Mouse (Mus musculus) kidney, embryonic 15.5 days (tissue): ENCODE data around the gene Adamts18. TPM values are rescaled to one million over a fixed set of nuclear protein-coding genes. Genes with fewer than 3 reads are reported as not detected.

Experiments
- ATAC-seq: fragments of 200-750 bp; cut with Nextera tagmentation; replicated peaks from 2 replicates; pipeline ENCODE4 v1.8.0; 2017; ENCODE audit warnings: moderate TSS enrichment; ENCODE audit not compliant: low FRiP score
- H3K27ac ChIP-seq: fragments of 300-500 bp; sonication (generic); 2 replicates; pipeline ENCODE4 v1.5.1; 2015; ENCODE audit warnings: mild to moderate bottlenecking, inconsistent platforms
- H3K27me3 ChIP-seq: fragments of 300-500 bp; sonication (generic); 2 replicates; pipeline ENCODE4 v1.6.1; 2015; ENCODE audit warnings: inconsistent platforms
- H3K36me3 ChIP-seq: fragments of 300-500 bp; sonication (generic); 2 replicates; pipeline ENCODE4 v1.6.1; 2015; ENCODE audit warnings: inconsistent platforms
- H3K4me1 ChIP-seq: fragments of 300-500 bp; sonication (generic); 2 replicates; pipeline ENCODE4 v1.6.1; 2015; ENCODE audit warnings: inconsistent platforms
- H3K4me2 ChIP-seq: fragments of 300-500 bp; sonication (generic); 2 replicates; pipeline ENCODE4 v1.6.1; 2015; ENCODE audit warnings: moderate library complexity, mild to moderate bottlenecking, inconsistent platforms
- H3K4me3 ChIP-seq: fragments of 300-500 bp; sonication (generic); replicated peaks from 2 replicates; pipeline ENCODE4 v1.5.1; 2015; ENCODE audit warnings: mild to moderate bottlenecking, inconsistent platforms
- H3K9ac ChIP-seq: fragments of 300-500 bp; sonication (generic); 2 replicates; pipeline ENCODE4 v1.6.1; 2015; ENCODE audit warnings: mild to moderate bottlenecking, inconsistent platforms
- H3K9me3 ChIP-seq: fragments of 300-500 bp; sonication (generic); replicated peaks from 2 replicates; pipeline ENCODE4 v1.6.1; 2016; ENCODE audit warnings: inconsistent platforms
- WGBS: fragments of 180-500 bp; shearing (Covaris S2); methylation state at CpG from one replicate; pipeline ENCODE4 v1.1.7; 2015; ENCODE audit warnings: mixed read lengths; 5-methylcytosine and 5-hydroxymethylcytosine counted together
- polyA plus RNA-seq: library from polyadenylated mRNA; unstranded; fragments of >200 nt; fragmentation: Nextera tagmentation; extraction: Ambion mirVana; gene quantifications from 2 replicates; pipeline ENCODE4 v1.2.1, GENCODE M21; 2015

Gene Adamts18
- polyA plus RNA-seq, 1 experiment from 2014 or later = 3.9 TPM

DNA sequence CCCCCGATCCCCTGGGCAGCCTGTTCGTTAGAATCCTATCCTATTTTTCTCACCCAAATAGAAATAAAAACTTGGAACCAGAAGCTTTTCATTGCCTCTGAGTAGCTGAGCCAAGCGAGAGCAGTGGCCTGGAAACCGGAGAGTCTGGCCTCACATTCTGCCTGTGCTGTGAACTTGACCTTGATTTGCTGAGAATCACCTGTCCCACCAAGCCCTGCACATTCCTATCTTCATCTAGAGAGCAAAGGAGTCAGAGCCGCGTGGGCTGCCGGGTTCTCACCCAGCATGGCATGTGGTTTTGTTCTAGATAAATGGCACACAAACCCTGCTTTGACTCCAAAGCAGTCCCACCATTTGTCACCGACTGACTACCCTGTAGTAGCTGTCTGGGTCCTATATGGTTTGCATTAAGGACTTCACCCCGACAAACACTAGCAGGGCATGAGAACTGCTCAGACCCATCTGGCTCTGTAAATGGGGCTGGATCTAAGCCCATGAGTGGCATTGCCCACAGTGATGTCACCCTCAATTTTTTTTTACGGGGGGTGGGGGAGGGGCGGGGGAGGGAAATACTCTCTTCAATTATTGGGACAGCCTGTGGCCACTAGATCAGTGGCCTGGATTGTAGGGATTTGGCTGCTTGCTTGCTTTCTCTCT, 175.8 kb downstream of the Adamts18 start:
- Histone ChIP-seq H3K4me1 (no peaks in the 10 kb centered on the region), H3K9ac (no peak overlapping the region), H3K4me3 (no peak overlapping the region), H3K27me3 (no peaks in the 10 kb centered on the region), H3K36me3 (no peaks in the 10 kb centered on the region), H3K9me3 (no peaks in the 10 kb centered on the region), H3K27ac (no peak overlapping the region), H3K4me2 (no peak overlapping the region)
- 74% methylated on average over 11 of the region's 11 CpGs for WGBS
- no peak for ATAC-seq

GRCm38 (mm10) chr8:113669924-113670323, 178.6 kb downstream of the Adamts18 start:
- Histone ChIP-seq H3K9me3 (no peaks in the 10 kb centered on the region), H3K9ac (no peak overlapping the region), H3K36me3 (no peaks in the 10 kb centered on the region), H3K4me3 (no peak overlapping the region), H3K27ac (no peak overlapping the region), H3K27me3 (no peaks in the 10 kb centered on the region), H3K4me1 (peaks cover 11% of the 10 kb centered on the region), H3K4me2 (no peak overlapping the region)
- WGBS = 81% methylated on average over 10 of the region's 10 CpGs
- no peak for ATAC-seq

DNA sequence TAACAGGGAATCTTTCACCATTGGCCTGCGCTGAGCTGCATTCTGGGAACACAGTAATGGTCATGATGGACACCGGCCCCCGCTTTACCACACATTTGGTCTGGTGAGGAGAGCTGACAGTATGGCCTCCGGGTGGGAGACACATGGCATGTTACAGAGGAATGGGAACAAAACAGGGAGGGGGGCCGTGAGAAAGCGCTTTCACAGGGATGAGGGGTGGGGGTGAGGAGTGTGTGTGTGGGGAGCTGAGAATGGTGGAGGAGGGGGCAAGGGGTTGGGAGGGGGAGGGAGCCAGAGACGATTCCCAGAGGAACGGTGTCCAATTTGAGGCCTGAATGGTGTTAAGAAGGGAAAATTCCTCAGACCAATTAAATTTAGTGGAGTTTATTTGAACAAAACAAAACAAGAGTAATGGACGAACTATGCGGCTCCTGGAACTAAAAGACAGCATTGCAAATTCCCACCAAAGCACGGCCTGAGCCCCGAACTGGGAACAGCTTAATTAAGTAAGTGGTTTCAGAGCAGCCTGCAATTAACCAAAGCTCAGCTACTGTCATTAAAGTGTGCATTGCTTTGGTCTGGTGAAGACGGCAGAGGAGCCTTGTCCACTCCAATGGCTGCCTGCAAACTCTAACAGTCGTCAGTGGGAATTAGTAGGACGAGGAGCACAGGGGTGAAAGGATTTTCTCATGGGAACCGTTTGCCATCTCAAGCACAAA, 181.7 kb downstream of the Adamts18 start:
- no peaks in the 10 kb centered on the region for H3K9me3 ChIP-seq
- H3K4me1 ChIP-seq = peaks cover 11% of the 10 kb centered on the region
- H3K4me2 ChIP-seq = no peak overlapping the region
- no peak overlapping the region for H3K4me3 ChIP-seq
- no peak overlapping the region for H3K27ac ChIP-seq
- H3K27me3 ChIP-seq = no peaks in the 10 kb centered on the region
- ATAC-seq = no peak
- 36% methylated on average over 16 of the region's 16 CpGs for WGBS
- no peaks in the 10 kb centered on the region for H3K36me3 ChIP-seq
- no peak overlapping the region for H3K9ac ChIP-seq

GRCm38 (mm10) chr8:113665951-113666350, 182.6 kb downstream of the Adamts18 start:
- Histone ChIP-seq H3K9ac (no peak overlapping the region), H3K4me1 (peaks cover 11% of the 10 kb centered on the region), H3K9me3 (no peaks in the 10 kb centered on the region), H3K36me3 (no peaks in the 10 kb centered on the region), H3K27me3 (no peaks in the 10 kb centered on the region), H3K27ac (no peak overlapping the region), H3K4me3 (no peak overlapping the region), H3K4me2 (no peak overlapping the region)
- ATAC-seq = no peak
- WGBS = 56% methylated on average over 8 of the region's 8 CpGs

DNA sequence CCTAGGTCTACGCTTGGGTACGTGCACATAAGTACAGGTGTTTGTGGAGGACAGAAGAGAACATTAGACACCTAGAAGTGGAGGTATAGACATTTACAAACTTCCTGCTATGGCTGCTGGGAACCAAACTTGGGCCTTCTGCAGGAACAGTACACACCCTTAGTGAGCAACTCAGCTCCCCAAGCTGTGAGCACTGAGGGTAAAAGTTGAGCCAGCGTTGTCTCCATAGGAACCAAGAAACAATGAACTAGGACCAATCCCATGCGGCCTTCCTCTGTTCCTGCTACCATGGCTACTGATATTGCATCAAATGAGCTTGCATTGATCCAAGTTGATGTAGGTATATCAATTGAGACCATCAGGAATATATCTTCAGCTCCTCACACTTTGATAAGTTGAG, 183.5 kb downstream of the Adamts18 start:
- no peak overlapping the region for H3K4me2 ChIP-seq
- H3K36me3 ChIP-seq = no peaks in the 10 kb centered on the region
- H3K9me3 ChIP-seq = no peaks in the 10 kb centered on the region
- H3K9ac ChIP-seq = no peak overlapping the region
- 74% methylated on average over 4 of the region's 4 CpGs for WGBS
- ATAC-seq = no peak
- H3K4me3 ChIP-seq = no peak overlapping the region
- no peaks in the 10 kb centered on the region for H3K27me3 ChIP-seq
- no peak overlapping the region for H3K27ac ChIP-seq
- peaks cover 11% of the 10 kb centered on the region for H3K4me1 ChIP-seq

- 11% methylated on average over 2 of the region's 2 CpGs for WGBS
Observed at GRCm38 (mm10) chr8:113664544-113664943, 184.0 kb downstream of the Adamts18 start.

DNA sequence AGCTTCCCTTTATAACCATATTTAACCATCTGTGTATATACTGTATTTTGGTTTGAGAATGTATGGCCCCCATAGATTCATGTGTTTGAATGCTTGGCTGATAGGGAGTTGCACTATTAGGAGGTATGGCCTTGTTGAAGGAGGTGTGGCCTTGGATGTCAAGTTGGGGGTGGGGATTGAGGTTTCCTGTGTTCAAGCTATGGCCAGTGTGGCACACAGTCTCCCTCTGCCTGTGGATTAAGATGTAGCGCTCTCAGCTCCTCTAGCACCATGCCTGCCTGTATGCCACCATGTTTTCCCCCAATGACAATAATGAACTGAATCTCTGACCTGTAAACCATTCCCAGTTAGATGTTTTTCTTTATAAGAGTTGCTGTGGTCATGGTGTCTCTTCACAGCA, 188.4 kb downstream of the Adamts18 start:
- Histone ChIP-seq H3K4me2 (no peak overlapping the region), H3K4me1 (no peaks in the 10 kb centered on the region), H3K27ac (no peak overlapping the region), H3K27me3 (no peaks in the 10 kb centered on the region), H3K4me3 (no peak overlapping the region), H3K36me3 (no peaks in the 10 kb centered on the region), H3K9me3 (no peaks in the 10 kb centered on the region), H3K9ac (no peak overlapping the region)
- ATAC-seq = no peak
- 86% methylated on average over 1 of the region's 1 CpGs for WGBS

More at GRCm38 (mm10) chr8:113664544-113664943, 184.0 kb downstream of the Adamts18 start:
- Histone ChIP-seq H3K9ac (no peak overlapping the region), H3K4me2 (no peak overlapping the region), H3K27ac (no peak overlapping the region), H3K4me3 (no peak overlapping the region), H3K4me1 (peaks cover 11% of the 10 kb centered on the region), H3K9me3 (no peaks in the 10 kb centered on the region), H3K36me3 (no peaks in the 10 kb centered on the region), H3K27me3 (no peaks in the 10 kb centered on the region)
- peak; percentile 80 for ATAC-seq

DNA sequence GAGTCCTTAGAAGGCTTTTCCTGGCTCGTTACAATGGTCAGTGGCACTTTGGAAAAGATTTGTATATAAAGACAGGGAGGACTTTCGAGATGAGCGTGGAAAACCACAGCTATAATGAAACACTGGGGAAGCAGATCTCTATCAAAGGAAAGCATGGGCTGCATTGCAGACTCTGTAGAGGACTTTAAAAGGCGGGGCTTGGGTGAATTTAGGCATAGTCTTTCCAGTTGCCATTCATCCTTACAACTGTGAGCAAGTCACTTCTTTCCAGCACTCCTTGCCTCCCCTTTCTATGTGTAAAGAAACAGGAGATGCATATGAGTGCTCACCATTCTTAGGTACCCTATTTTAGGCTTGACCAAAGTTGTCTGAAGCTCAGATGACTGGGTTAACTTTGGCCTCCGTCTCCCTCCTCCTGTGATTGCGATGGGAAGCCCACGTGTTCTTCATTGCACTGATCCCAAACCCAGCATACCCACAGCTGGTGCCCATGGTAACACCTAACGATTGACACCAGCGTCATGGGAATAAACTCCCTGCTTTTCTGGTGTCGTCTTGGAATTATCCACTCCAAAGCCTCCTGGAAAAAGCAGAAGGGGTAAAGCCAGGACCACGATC, 191.7 kb downstream of the Adamts18 start:
- 85% methylated on average over 11 of the region's 11 CpGs for WGBS
- ATAC-seq = no peak
- Histone ChIP-seq H3K4me1 (no peaks in the 10 kb centered on the region), H3K4me3 (no peak overlapping the region), H3K36me3 (no peaks in the 10 kb centered on the region), H3K27me3 (no peaks in the 10 kb centered on the region), H3K9ac (no peak overlapping the region), H3K9me3 (no peaks in the 10 kb centered on the region), H3K27ac (no peak overlapping the region), H3K4me2 (no peak overlapping the region)

- 92% methylated on average over 5 of the region's 5 CpGs for WGBS
- no peaks in the 10 kb centered on the region for H3K9me3 ChIP-seq
Observed at GRCm38 (mm10) chr8:113656154-113656553, 192.4 kb downstream of the Adamts18 start.

GRCm38 (mm10) chr8:113653151-113653550, 195.4 kb downstream of the Adamts18 start:
- Histone ChIP-seq H3K9ac (no peak overlapping the region), H3K27me3 (no peaks in the 10 kb centered on the region), H3K4me2 (no peak overlapping the region), H3K27ac (no peak overlapping the region), H3K4me3 (no peak overlapping the region), H3K9me3 (no peaks in the 10 kb centered on the region), H3K4me1 (no peaks in the 10 kb centered on the region), H3K36me3 (no peaks in the 10 kb centered on the region)
- 53% methylated on average over 4 of the region's 4 CpGs for WGBS
- no peak for ATAC-seq

More at GRCm38 (mm10) chr8:113656154-113656553, 192.4 kb downstream of the Adamts18 start:
- Histone ChIP-seq H3K36me3 (no peaks in the 10 kb centered on the region), H3K4me3 (no peak overlapping the region), H3K27ac (no peak overlapping the region), H3K4me1 (no peaks in the 10 kb centered on the region), H3K27me3 (no peaks in the 10 kb centered on the region), H3K9ac (no peak overlapping the region), H3K4me2 (no peak overlapping the region)
- no peak for ATAC-seq

GRCm38 (mm10) chr8:113652450-113652849, 196.1 kb downstream of the Adamts18 start:
- Histone ChIP-seq H3K36me3 (no peaks in the 10 kb centered on the region), H3K4me1 (no peaks in the 10 kb centered on the region), H3K9me3 (no peaks in the 10 kb centered on the region), H3K9ac (no peak overlapping the region), H3K27me3 (no peaks in the 10 kb centered on the region), H3K4me3 (no peak overlapping the region), H3K4me2 (no peak overlapping the region), H3K27ac (no peak overlapping the region)
- 86% methylated on average over 11 of the region's 12 CpGs for WGBS
- ATAC-seq = no peak
